Mouse (Mus musculus) heart, postnatal 0 days (tissue): ENCODE measurements at regions not wholly inside any gene's neighbourhood (a gene's known extent, or its start where the extent isn't known, plus 50 kb on each side); places are given as distances from the start of the nearest gene placed in this dataset.

Source experiments
- ATAC-seq: fragments of 200-750 bp; cut with Nextera tagmentation; 2 replicates; pipeline ENCODE4 v1.8.0; 2017; ENCODE audit warnings: low read depth, moderate number of reproducible peaks, moderate library complexity; ENCODE audit not compliant: insufficient read depth
- DNase-seq: peaks from one replicate; pipeline ENCODE4 v3.0.0-alpha.2; 2016; ENCODE audit warnings: low spot score
- H3K27ac ChIP-seq: fragments of 300-500 bp; sonication (generic); 2 replicates; pipeline ENCODE4 v1.5.1; 2014; ENCODE audit warnings: low read depth, mild to moderate bottlenecking
- H3K27me3 ChIP-seq: fragments of 300-500 bp; sonication (generic); 2 replicates; pipeline ENCODE4 v1.6.1; 2014; ENCODE audit warnings: low read length, mixed read lengths; ENCODE audit not compliant: control insufficient read depth, insufficient read depth
- H3K36me3 ChIP-seq: fragments of 300-500 bp; sonication (generic); replicated peaks from 2 replicates; pipeline ENCODE4 v1.6.1; 2014; ENCODE audit warnings: low read length, mixed read lengths; ENCODE audit not compliant: control insufficient read depth, insufficient read depth
- H3K4me1 ChIP-seq: fragments of 300-500 bp; sonication (generic); 2 replicates; pipeline ENCODE4 v1.6.1; 2014; ENCODE audit warnings: antibody characterized with exemption; ENCODE audit not compliant: control insufficient read depth, insufficient read depth
- H3K4me2 ChIP-seq: fragments of 300-500 bp; sonication (generic); 2 replicates; pipeline ENCODE4 v1.6.1; 2014; ENCODE audit warnings: low read depth, mild to moderate bottlenecking, low read length, moderate library complexity
- H3K4me3 ChIP-seq: fragments of 300-500 bp; sonication (generic); 2 replicates; pipeline ENCODE4 v1.5.1; 2014; ENCODE audit warnings: low read depth, low read length
- H3K9ac ChIP-seq: fragments of 300-500 bp; sonication (generic); replicated peaks from 2 replicates; pipeline ENCODE4 v1.6.1; 2014; ENCODE audit warnings: low read depth, low read length, mixed read lengths
- H3K9me3 ChIP-seq: fragments of 300-500 bp; sonication (generic); replicated peaks from 2 replicates; pipeline ENCODE4 v1.6.1; 2016; ENCODE audit warnings: low read length; ENCODE audit not compliant: control insufficient read depth
- CTCF ChIP-seq: IDR thresholded peaks from 2 replicates; pipeline ENCODE4 v1.5.1; 2016; ENCODE audit warnings: antibody characterized with exemption, control low read depth, low read depth
- EP300 ChIP-seq: IDR thresholded peaks from 2 replicates; pipeline ENCODE4 v1.6.1; 2016; ENCODE audit warnings: antibody characterized with exemption, low read depth
- WGBS: fragments of 180-500 bp; shearing (Covaris S2); extraction: QIAGEN DNeasy Blood & Tissue Kit; methylation state at CpG from one replicate; pipeline ENCODE4 v1.1.7; 2014; 5-methylcytosine and 5-hydroxymethylcytosine counted together

DNA sequence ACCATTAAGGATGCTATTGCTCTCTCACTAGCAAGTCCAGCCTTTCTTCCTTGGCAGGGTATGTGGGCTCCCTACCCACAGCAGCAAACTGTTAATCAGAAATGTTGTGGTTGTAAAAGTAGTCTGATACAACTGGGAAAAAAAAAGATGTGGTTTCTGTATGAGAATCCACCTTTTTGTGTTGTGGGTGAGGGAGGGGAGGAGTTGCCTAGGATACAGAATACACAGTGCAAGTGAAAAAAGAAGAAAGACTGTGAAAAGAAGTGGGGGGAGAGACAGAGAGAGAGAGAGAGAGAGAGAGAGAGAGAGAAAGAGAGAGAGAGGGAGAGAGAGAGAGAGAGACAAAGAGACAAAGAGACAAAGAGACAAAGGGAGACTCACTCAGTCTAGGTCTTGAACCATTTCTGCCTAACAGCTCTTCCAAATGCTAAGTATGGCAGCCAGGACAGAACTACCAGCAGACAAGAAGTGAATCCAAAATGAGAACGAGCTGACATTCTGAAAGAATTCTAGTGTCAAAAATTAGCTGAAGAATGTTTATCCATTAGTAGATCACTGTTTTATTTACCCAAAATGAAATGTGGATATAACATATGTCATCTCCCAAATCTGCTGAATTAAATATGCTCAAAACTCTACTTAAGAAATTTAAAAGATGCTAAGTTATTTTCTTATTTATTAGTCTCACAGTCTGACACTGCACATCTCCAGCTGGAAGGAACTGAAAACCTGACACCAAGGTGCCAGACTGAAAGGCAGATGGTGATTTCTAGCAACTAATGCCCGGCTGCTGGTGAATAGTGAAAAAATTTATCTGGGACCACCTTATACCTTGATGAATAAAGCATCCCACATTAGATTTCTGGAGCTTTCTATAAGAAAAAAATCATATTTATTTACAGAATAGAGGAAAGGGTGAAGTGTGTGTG lies 347.7 kb downstream of the 1190002N15Rik start:
- H3K27ac ChIP-seq: no peak overlapping the region
- no peak overlapping the region for H3K4me2 ChIP-seq
- no peaks in the 10 kb centered on the region for H3K4me1 ChIP-seq
- 68% methylated on average over 2 of the region's 2 CpGs for WGBS
- H3K36me3 ChIP-seq: no peaks in the 10 kb centered on the region
- no peak for TF ChIP-seq EP300
- no peak for TF ChIP-seq CTCF
- no peaks in the 10 kb centered on the region for H3K9me3 ChIP-seq
- H3K27me3 ChIP-seq: no peaks in the 10 kb centered on the region
- no peak overlapping the region for H3K4me3 ChIP-seq
- no peak for DNase-seq
- no peak overlapping the region for H3K9ac ChIP-seq
- ATAC-seq: no peak

DNA sequence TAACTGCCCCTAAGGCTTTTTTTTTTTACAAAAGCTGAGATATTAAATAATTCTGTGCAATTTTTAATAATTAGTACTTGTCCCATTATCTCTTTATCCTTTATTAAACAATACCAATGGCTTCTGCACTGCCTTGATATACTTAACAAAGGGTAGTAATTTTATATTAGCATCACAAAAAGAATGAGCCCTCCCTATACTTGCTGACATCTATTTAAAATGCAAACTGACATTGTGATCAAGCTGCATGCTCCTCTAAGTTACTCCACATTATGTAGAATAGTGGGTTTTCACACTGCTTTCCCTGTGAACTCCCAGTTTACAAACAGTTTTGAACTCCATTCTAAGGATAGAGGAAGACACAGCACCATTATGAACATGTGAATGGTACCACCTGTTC lies 349.8 kb downstream of the 1190002N15Rik start:
- DNase-seq (no peak), ATAC-seq (no peak)
- no peaks in the 10 kb centered on the region for H3K4me1 ChIP-seq
- no peak overlapping the region for H3K4me3 ChIP-seq
- no peak overlapping the region for H3K27ac ChIP-seq
- no peaks in the 10 kb centered on the region for H3K9me3 ChIP-seq
- TF ChIP-seq CTCF (no peak), EP300 (no peak)
- no peaks in the 10 kb centered on the region for H3K36me3 ChIP-seq
- H3K4me2 ChIP-seq: no peak overlapping the region
- no peaks in the 10 kb centered on the region for H3K27me3 ChIP-seq
- H3K9ac ChIP-seq: no peak overlapping the region

DNA sequence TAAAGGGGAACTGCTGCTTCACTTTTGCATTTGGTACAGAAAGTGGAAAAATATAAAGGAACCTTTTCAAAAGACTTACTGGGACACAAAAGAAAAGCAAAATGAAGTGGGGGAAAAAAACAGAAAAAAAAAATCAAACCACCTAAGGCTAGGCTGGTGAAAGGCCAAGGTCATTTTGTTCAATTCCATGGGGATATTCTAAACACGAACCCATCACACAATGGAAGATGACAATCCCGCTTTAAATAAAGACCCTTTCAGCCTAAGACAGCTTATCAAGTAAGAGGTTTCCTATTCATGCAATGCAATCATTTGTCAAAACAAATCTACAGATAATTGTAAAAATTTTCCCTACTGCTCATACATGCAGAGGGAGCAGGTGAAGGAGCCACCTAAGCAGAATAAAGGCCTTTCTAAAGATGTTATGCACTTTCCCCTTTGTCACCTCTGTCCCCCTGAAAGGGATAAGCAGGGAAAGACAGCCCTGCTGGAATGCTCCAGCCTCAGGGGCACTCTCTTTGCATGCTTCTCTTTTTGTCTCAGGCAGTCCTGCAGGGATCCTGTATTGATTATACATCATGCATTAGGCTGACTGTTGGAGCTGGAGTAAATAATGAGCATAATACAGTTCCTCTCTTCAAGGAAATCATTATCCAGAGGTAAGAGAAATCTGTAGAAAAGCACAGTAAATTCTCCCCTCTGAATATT lies 367.8 kb downstream of the 1190002N15Rik start:
- 69% methylated on average over 2 of the region's 2 CpGs for WGBS
- no peak for ATAC-seq

DNA sequence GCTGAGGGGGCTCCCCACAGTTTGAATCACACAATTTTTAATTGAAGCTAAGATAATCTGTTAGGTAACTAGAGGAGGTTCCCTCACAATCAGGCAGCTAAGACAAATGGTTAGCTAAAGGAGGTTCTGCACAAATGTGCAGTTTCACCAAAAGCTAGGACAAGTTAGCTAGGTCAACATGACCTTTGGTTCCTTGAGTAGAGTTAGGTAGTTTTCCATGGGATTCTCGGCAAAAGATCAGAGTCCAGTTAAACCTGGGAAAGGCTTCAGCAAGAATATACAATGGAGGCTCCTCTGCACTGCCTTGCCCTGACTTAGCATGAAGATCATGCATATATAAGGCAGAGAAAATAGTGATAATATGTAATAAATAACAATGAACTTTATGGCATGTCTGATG lies 374.2 kb downstream of the 1190002N15Rik start:
- no peak overlapping the region for H3K4me2 ChIP-seq
- TF ChIP-seq EP300: no peak
- no peak for TF ChIP-seq CTCF
- WGBS: 82% methylated on average over 1 of the region's 1 CpGs

More for the DNA sequence above, 367.8 kb downstream of the 1190002N15Rik start:
- H3K36me3 ChIP-seq: no peaks in the 10 kb centered on the region
- H3K4me1 ChIP-seq: no peaks in the 10 kb centered on the region
- H3K27me3 ChIP-seq: no peaks in the 10 kb centered on the region
- DNase-seq: no peak
- TF ChIP-seq EP300: no peak
- TF ChIP-seq CTCF: no peak
- no peak overlapping the region for H3K27ac ChIP-seq
- H3K9me3 ChIP-seq: no peaks in the 10 kb centered on the region
- no peak overlapping the region for H3K9ac ChIP-seq
- no peak overlapping the region for H3K4me3 ChIP-seq
- H3K4me2 ChIP-seq: no peak overlapping the region

DNA sequence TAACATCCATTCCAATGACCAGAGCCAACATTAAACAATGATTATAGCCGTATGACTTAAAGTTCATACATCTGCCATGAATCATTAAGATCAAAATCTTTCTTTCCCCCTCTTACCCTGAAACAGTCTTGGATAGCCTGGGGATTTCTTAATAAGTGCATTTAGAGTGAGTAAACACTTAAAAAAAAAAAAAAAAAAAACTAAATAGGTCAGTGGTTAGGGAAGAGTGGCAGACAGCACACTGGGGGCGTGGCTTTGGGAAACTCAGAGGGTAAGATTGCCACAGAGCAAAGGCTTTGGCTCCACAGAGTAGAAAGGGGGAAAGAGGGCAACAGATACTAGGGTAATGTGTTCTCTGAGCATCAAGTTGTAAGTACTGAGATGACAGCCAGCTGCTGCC lies 382.3 kb downstream of the 1190002N15Rik start:
- Histone ChIP-seq H3K4me2 (no peak overlapping the region), H3K9me3 (no peaks in the 10 kb centered on the region), H3K4me3 (no peak overlapping the region), H3K27ac (no peak overlapping the region), H3K4me1 (no peaks in the 10 kb centered on the region), H3K36me3 (no peaks in the 10 kb centered on the region), H3K9ac (no peak overlapping the region), H3K27me3 (no peaks in the 10 kb centered on the region)
- 70% methylated on average over 2 of the region's 2 CpGs for WGBS
- no peak for ATAC-seq
- TF ChIP-seq CTCF: no peak
- no peak for TF ChIP-seq EP300
- no peak for DNase-seq

More for the DNA sequence above, 374.2 kb downstream of the 1190002N15Rik start:
- Histone ChIP-seq H3K4me3 (no peak overlapping the region), H3K36me3 (no peaks in the 10 kb centered on the region), H3K4me1 (no peaks in the 10 kb centered on the region), H3K9ac (no peak overlapping the region), H3K27me3 (no peaks in the 10 kb centered on the region), H3K9me3 (no peaks in the 10 kb centered on the region), H3K27ac (no peak overlapping the region)
- no peak for ATAC-seq
- no peak for DNase-seq
